Mouse (Mus musculus): ENCODE data around the gene Tubb2a.

Tubb2a gene

GRCm38 (mm10) chr13:34051692-34052091 lies 26.1 kb downstream of the Tubb2a start:
- peak; percentile 21 to 44 for DNase-seq (ENCODE audit: low spot score in 2 of 2)

GRCm38 (mm10) chr13:34050479-34050878 lies 27.3 kb downstream of the Tubb2a start:
- peak in 1 of 2 experiments; percentile 14 for DNase-seq (ENCODE audit: low spot score in 2 of 2)

GRCm38 (mm10) chr13:34047526-34047925 lies 30.3 kb downstream of the Tubb2a start:
- no peak for DNase-seq (ENCODE audit: low spot score in 2 of 2)

GRCm38 (mm10) chr13:34046421-34047012 lies 31.3 kb downstream of the Tubb2a start:
- peak; percentile 67 to 71 for DNase-seq (ENCODE audit: low spot score in 2 of 2)

GRCm38 (mm10) chr13:34045511-34046249 lies 32.1 kb downstream of the Tubb2a start:
- no peak for DNase-seq (ENCODE audit: low spot score in 2 of 2)

- DNase-seq (ENCODE audit: low spot score in 2 of 2), result no peak
Observed at GRCm38 (mm10) chr13:34043716-34044393, 34.0 kb downstream of the Tubb2a start.

- no peak for DNase-seq (ENCODE audit: low spot score in 2 of 2)
Observed at GRCm38 (mm10) chr13:34040091-34040490, 37.7 kb downstream of the Tubb2a start.

GRCm38 (mm10) chr13:34038901-34039341 lies 38.9 kb downstream of the Tubb2a start:
- no peak for DNase-seq (ENCODE audit: low spot score in 2 of 2)

GRCm38 (mm10) chr13:34038056-34038432 lies 39.8 kb downstream of the Tubb2a start:
- DNase-seq (ENCODE audit: low spot score in 2 of 2), result no peak

- peak; percentile 87 to 89 for DNase-seq (ENCODE audit: low spot score in 2 of 2)
Observed at GRCm38 (mm10) chr13:34037172-34038055, 40.4 kb downstream of the Tubb2a start, which contains the start of gene Bphl. Gene Bphl (plus strand): TSS chr13:34037597.

GRCm38 (mm10) chr13:34036726-34037125 lies 41.1 kb downstream of the Tubb2a start:
- DNase-seq (ENCODE audit: low spot score in 2 of 2), result no peak

GRCm38 (mm10) chr13:34035424-34035823 lies 42.4 kb downstream of the Tubb2a start:
- DNase-seq (ENCODE audit: low spot score in 2 of 2), result no peak

GRCm38 (mm10) chr13:34032041-34032440 lies 45.8 kb downstream of the Tubb2a start:
- DNase-seq (ENCODE audit: low spot score in 2 of 2), result no peak

Data from spleen, postnatal 36 days (tissue).